Mouse (Mus musculus) B cell, adult 67 days (primary cell): ENCODE results near the gene Snu13. TPM values are rescaled to one million over a fixed set of nuclear protein-coding genes. Genes with fewer than 3 reads are reported as not detected.

Experiments used
- total RNA-seq, 2 experiments: library from RNA; stranded (reverse); gene quantifications; 4 replicates each; pipeline ENCODE4 v1.2.4; 2023

Snu13 gene
- total RNA-seq: 100 to 1,000 TPM; 102 to 122 TPM

DNA sequence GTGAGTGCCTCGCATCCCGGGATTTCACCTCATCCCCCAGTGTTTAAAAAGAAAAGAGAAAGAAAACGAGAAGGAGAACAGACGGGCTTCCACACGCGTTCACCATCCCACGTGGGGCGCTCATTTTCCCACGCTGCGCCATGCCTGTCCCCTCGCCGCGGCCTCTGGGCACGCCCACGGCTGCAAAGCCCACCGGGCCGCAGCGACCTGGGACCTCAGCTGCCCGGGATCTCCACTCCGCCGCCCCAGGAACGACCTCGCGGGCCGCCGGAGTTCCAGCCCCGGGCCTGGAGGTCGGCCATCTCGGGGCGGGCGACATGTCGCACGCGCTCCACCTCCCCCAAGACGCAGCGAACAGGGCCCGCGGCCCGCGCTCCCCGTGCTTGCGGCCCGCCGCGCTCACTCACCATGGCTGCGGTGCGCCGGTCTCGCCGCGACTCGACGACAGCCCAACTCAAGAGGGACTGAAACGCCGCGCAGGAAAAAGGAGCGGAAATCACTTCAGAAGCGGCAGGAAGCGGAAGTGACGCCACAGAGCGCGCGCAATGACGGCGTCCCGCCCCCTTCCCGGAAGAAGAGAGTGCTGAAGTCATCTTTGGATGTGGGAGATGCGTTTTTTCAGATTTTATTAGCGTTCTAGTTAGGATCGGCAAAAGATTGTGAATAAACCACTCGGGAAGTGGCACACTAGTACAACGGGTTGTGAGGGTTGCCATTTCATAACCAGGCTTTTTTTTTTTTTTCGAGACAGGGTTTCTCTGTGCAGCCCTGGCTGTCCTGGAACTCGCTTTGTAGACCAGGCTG lies at the start of gene Snu13:
Gene Snu13, minus strand, starts transcription at position 519 of the 804 bp plus-strand sequence.

DNA sequence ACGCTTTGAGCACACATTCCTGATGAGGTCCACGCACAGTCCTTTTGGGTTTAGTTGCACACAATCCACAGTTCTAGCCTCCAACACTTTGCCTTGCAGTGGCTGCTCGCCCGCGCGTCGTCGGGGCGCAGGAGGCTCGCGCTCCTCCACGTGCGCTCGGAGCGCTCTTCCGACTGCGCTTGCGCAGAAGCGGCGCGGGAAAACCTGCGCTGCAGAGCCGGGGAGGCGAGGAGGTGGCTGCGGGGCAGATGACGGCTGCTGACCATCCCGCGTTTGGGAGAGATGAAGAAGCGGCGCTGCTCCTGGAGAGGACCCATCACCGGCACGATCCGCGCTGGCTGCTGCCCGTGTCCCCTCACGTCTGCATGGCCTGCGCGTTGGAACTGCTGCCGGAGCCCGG lies 22.5 kb upstream of the Snu13 start, which contains the start of gene Mei1:
Gene Mei1, plus strand, starts transcription at position 99 of the 400 bp plus-strand sequence.

GRCm38 (mm10) chr15:82058719-82059201 lies 11.4 kb upstream of the Snu13 start, which contains the start of gene 4930407I10Rik:
Gene 4930407I10Rik, plus strand, starts transcription at chr15:82059151.

GRCm38 (mm10) chr15:82033762-82034161 lies 13.6 kb downstream of the Snu13 start, which contains the start of gene Desi1:
Gene Desi1, minus strand, starts transcription at chr15:82033862.

Other genes with a start within 250 kb of the Snu13 start
- 10 to 100 TPM; 38.6 to 45.3 TPM for gene Tef, start 245.2 kb downstream of the Snu13 start, total RNA-seq
- 100 to 1,000 TPM; 114 to 123 TPM for gene Tob2, start 188.8 kb downstream of the Snu13 start, total RNA-seq
- 10 to 100 TPM; 62.7 to 66.9 TPM for gene Phf5a, start 175.7 kb downstream of the Snu13 start, total RNA-seq
- 100 to 1,000 TPM; 144 to 153 TPM for gene Aco2, start 175.3 kb downstream of the Snu13 start, total RNA-seq
- 10 to 100 TPM; 22.9 to 23.7 TPM for gene Polr3h, start 121.4 kb downstream of the Snu13 start, total RNA-seq
- gene Csdc2, start 110.8 kb downstream of the Snu13 start, total RNA-seq: under 1 TPM; 0.15 TPM
- gene Pmm1, start 86.7 kb downstream of the Snu13 start, total RNA-seq: 10 to 100 TPM; 20.5 to 22.3 TPM
- gene 1700029P11Rik, start 67.1 kb downstream of the Snu13 start, total RNA-seq: not detected
- 10 to 100 TPM; 36.6 to 36.9 TPM for gene Xrcc6, start 59.8 kb downstream of the Snu13 start, total RNA-seq
- 10 to 100 TPM; 26.1 to 31.1 TPM for gene Desi1, start 13.7 kb downstream of the Snu13 start, total RNA-seq
- not detected for gene 4930407I10Rik, start 11.6 kb upstream of the Snu13 start, total RNA-seq
- gene Mei1, start 22.4 kb upstream of the Snu13 start, total RNA-seq: not detected
- gene Ccdc134, start 80.3 kb upstream of the Snu13 start, total RNA-seq: 10 to 100 TPM; 57.8 to 66.3 TPM
- 100 to 1,000 TPM; 225 to 242 TPM for gene Srebf2, start 99.6 kb upstream of the Snu13 start, total RNA-seq
- gene Shisa8, start 165.2 kb upstream of the Snu13 start, total RNA-seq: 1 to 10 TPM; 7.9 to 8.9 TPM
- 100 to 1,000 TPM; 350 to 394 TPM for gene Tnfrsf13c, start 176.8 kb upstream of the Snu13 start, total RNA-seq
- 1 to 10 TPM in 1 of 2 experiments, not detected in 1; 3.9 TPM for gene Cenpm, start 197.2 kb upstream of the Snu13 start, total RNA-seq
- gene 1500009C09Rik, start 204.8 kb upstream of the Snu13 start, total RNA-seq: not detected
- not detected for gene Sept3, start 227.3 kb upstream of the Snu13 start, total RNA-seq